Mouse (Mus musculus) liver, postnatal 0 days (tissue): Measurements from ENCODE around the gene Vmn2r108. TPM values are rescaled to one million over a fixed set of nuclear protein-coding genes. Genes with fewer than 3 reads are reported as not detected.
"Not testable (repeated sequence)": the region's sequence is repeated elsewhere in the genome, so short reads cannot be mapped to it uniquely, and the experiment has no call there.

Source experiments
- ATAC-seq: fragments of 200-750 bp; cut with Nextera tagmentation; 2 replicates; pipeline ENCODE4 v1.8.0; 2017; ENCODE audit warnings: mild to moderate bottlenecking, moderate library complexity
- DNase-seq: peaks from one replicate; pipeline ENCODE4 v3.0.0-alpha.2; 2016
- H3K27ac ChIP-seq: fragments of 300-500 bp; sonication (generic); 2 replicates; pipeline ENCODE4 v1.5.1; 2014; ENCODE audit warnings: antibody characterized with exemption, moderate library complexity, mild to moderate bottlenecking, low read depth
- H3K27me3 ChIP-seq: fragments of 300-500 bp; sonication (generic); 2 replicates; pipeline ENCODE4 v1.6.1; 2014; ENCODE audit warnings: low read length, control low read depth, mixed read lengths; ENCODE audit not compliant: insufficient read depth
- H3K36me3 ChIP-seq: fragments of 300-500 bp; sonication (generic); replicated peaks from 2 replicates; pipeline ENCODE4 v1.6.1; 2014; ENCODE audit warnings: mild to moderate bottlenecking, control low read depth, low read length, moderate library complexity, mixed read lengths; ENCODE audit not compliant: insufficient read depth
- H3K4me1 ChIP-seq: fragments of 300-500 bp; sonication (generic); 2 replicates; pipeline ENCODE4 v1.6.1; 2014; ENCODE audit warnings: antibody characterized with exemption, mild to moderate bottlenecking, control low read depth; ENCODE audit not compliant: insufficient read depth
- H3K4me2 ChIP-seq: fragments of 300-500 bp; sonication (generic); 2 replicates; pipeline ENCODE4 v1.6.1; 2014; ENCODE audit warnings: low read depth, mild to moderate bottlenecking, low read length, moderate library complexity, mixed read lengths
- H3K4me3 ChIP-seq: fragments of 300-500 bp; sonication (generic); 2 replicates; pipeline ENCODE4 v1.5.1; 2014; ENCODE audit warnings: low read depth, low read length
- H3K9ac ChIP-seq: fragments of 300-500 bp; sonication (generic); replicated peaks from 2 replicates; pipeline ENCODE4 v1.6.1; 2014; ENCODE audit warnings: mild to moderate bottlenecking, moderate library complexity
- H3K9me3 ChIP-seq: fragments of 300-500 bp; sonication (generic); 2 replicates; pipeline ENCODE4 v1.6.1; 2016; ENCODE audit warnings: mild to moderate bottlenecking, control low read depth, low read length, mixed read lengths
- CTCF ChIP-seq: sonication (generic); IDR thresholded peaks from 2 replicates; pipeline ENCODE4 v1.5.1; 2016; ENCODE audit warnings: antibody characterized with exemption, low read depth
- EP300 ChIP-seq: IDR thresholded peaks from 2 replicates; pipeline ENCODE4 v1.6.1; 2016; ENCODE audit warnings: antibody characterized with exemption, low read depth, mild to moderate bottlenecking
- WGBS: fragments of 180-500 bp; shearing (Covaris S2); extraction: QIAGEN DNeasy Blood & Tissue Kit; methylation state at CpG from one replicate; pipeline ENCODE4 v1.1.7; 2014; ENCODE audit not compliant: insufficient replicate concordance; 5-methylcytosine and 5-hydroxymethylcytosine counted together
- polyA plus RNA-seq: library from polyadenylated mRNA; unstranded; fragments of >200 nt; fragmentation: Nextera tagmentation; extraction: Ambion mirVana; gene quantifications from 2 replicates; pipeline ENCODE4 v1.2.1, GENCODE M21; 2015

Vmn2r108 gene
- polyA plus RNA-seq: not detected in 2 replicates

DNA sequence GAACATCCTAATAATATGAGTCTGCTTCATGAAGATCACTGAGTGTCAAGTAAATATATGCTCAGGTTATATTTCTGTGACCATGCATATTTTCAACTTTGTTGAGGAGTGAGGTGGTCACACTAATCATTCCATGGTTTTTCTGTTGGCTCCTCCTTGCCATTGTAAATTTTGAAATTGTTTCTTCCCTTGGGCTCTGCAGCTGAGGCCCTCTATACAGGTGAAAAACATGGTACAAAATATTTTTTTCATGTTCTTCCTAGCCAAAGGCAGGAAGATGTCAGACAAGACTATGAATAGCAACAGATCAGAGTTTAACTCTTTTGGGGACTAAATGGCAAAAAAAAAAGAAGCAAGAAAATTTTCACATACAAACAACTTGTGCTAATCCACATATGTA is at the start of gene Vmn2r108:
Vmn2r108 (minus strand) TSS at position 101 of the 400 bp plus-strand sequence.
- ATAC-seq (no peak), DNase-seq (no peak)
- no peak for TF ChIP-seq EP300
- no peak for TF ChIP-seq CTCF
- Histone ChIP-seq H3K9me3 (no peaks in the 10 kb centered on the region), H3K4me3 (no peak within 1 kb of the TSS), H3K27me3 (no peaks in the 10 kb centered on the region), H3K4me1 (no peaks in the 10 kb centered on the region), H3K9ac (no peak within 1 kb of the TSS), H3K36me3 (no peaks in the 10 kb centered on the region), H3K4me2 (no peak within 1 kb of the TSS), H3K27ac (no peak within 1 kb of the TSS)

DNA sequence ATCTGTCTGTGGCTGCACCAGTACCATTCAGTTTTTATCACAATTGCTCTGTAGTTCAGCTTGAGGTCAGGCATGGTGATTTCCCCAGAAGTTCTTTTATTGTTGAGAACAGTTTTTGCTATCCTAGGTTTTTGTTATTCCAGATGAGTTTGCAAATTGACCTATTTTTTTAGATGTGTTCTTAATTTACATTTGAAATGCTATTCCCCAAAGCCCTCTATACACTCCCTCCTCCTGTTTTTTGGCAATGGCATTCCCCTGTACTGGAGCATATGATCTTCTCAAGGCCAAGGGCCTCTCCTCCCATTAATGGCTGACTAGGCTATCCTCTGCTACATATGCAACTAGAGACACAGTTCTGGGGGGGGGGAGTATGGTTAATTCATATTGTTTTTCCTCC is 27.1 kb upstream of the Vmn2r108 start:
- H3K9me3 ChIP-seq, ATAC-seq, H3K27me3 ChIP-seq, H3K4me2 ChIP-seq, H3K27ac ChIP-seq, H3K4me3 ChIP-seq, H3K4me1 ChIP-seq, DNase-seq, H3K36me3 ChIP-seq, H3K9ac ChIP-seq: not testable (repeated sequence)

DNA sequence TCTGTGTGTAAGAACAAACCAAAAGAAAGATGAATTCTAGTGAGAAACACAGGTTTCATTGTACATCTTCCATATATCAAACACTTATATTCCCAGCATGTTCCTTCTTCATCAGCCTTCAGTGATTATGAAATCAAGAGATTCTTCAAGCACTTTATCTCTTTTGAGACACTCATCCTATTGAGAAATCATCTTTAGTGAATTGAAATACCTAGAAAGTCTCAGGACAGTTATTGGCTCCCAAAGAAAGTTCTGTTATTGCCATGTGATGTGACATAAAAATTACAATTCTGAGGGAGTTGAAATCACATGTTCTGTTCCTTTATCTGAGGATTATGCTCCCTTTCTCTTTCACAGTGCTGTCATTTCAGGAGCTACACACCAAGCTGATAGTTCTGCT is 16.7 kb upstream of the Vmn2r108 start, which contains the start of gene Vmn1r225:
Vmn1r225 (plus strand) TSS at position 301 of the 400 bp plus-strand sequence.
- no peaks in the 10 kb centered on the region for H3K27me3 ChIP-seq
- no peak for TF ChIP-seq CTCF
- no peak for TF ChIP-seq EP300
- no peak within 1 kb of the TSS for H3K4me3 ChIP-seq
- H3K9me3 ChIP-seq: no peaks in the 10 kb centered on the region; the same call in 1 of the 2 replicates
- ATAC-seq (no peak), DNase-seq (no peak)
- no peaks in the 10 kb centered on the region for H3K4me1 ChIP-seq
- H3K27ac ChIP-seq: no peak within 1 kb of the TSS
- no peak within 1 kb of the TSS for H3K9ac ChIP-seq
- H3K36me3 ChIP-seq: no peaks in the 10 kb centered on the region
- H3K4me2 ChIP-seq: no peak within 1 kb of the TSS

DNA sequence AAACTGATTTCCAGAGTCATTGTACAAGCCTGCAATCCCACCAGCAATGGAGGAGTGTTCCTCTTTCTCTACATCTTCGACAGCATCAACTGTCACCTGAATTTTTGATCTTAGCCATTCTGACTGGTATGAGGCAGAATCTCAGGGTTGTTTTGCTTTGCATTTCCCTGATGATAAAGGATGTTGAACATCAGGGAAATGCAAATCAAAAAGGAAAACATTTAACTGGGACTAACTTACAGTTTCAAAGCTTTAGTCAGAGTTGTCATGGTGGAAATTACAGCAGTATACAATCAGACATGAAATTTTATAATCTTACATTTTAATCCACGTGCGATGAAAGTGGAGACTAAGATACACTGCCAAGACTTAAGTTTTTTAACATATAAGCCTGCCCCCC is 7.8 kb downstream of the Vmn2r108 start:
- H3K27ac ChIP-seq: no peak overlapping the region
- H3K9ac ChIP-seq: no peak overlapping the region
- no peak overlapping the region for H3K4me3 ChIP-seq
- ATAC-seq (no peak), DNase-seq (no peak)
- TF ChIP-seq CTCF (no peak), EP300 (no peak)
- WGBS: 67% methylated on average over 3 of the region's 3 CpGs
- no peak overlapping the region for H3K4me2 ChIP-seq
- H3K4me1 ChIP-seq: no peaks in the 10 kb centered on the region
- no peaks in the 10 kb centered on the region for H3K9me3 ChIP-seq
- H3K27me3 ChIP-seq: no peaks in the 10 kb centered on the region
- H3K36me3 ChIP-seq: no peaks in the 10 kb centered on the region

DNA sequence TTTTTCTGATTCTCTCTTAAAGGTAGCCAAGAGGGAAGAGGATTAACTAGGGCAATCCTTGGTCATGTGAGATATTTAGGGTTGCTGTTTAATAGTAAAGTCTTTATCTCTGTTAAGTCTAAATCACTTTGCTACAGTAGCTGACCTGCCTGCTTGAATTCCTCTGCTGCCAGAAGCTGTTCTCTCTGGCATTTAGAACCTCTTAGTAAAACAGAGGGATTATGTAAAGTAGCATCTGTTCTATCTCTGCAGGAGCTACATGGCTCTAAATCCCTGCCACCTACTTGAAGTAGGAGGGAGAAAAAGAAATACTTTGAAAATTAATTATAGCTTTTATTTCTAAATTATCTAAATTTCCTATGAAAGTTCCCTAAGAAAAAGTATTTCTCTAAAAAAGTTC is 41.9 kb downstream of the Vmn2r108 start:
- Histone ChIP-seq H3K4me2 (no peak overlapping the region), H3K4me1 (no peaks in the 10 kb centered on the region), H3K27me3 (no peaks in the 10 kb centered on the region), H3K27ac (no peak overlapping the region), H3K4me3 (no peak overlapping the region), H3K9me3 (no peaks in the 10 kb centered on the region), H3K36me3 (no peaks in the 10 kb centered on the region), H3K9ac (no peak overlapping the region)
- TF ChIP-seq CTCF: no peak
- TF ChIP-seq EP300: no peak
- no peak for DNase-seq
- ATAC-seq: no peak

DNA sequence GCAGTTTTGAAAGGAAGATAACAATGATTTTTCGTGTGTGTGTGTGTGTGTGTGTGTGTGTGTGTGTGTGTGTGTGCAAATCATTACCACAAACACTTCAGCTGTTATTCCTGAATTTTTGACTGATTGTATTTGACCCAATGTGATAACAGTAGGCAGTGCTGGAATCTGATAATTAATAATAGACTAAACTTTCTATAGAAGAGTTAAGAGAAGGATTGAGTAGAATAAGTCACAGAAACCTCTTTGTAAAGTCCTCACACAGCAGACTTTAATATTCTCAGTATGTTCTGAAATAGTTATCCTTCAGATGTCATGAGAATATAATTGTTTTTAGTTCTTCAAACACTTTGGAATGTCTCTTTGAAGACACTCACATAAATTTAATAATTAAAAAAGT is 67.3 kb downstream of the Vmn2r108 start, which contains the start of gene Vmn1r224:
Vmn1r224 (plus strand) TSS at position 301 of the 400 bp plus-strand sequence.
- no peak for TF ChIP-seq CTCF
- TF ChIP-seq EP300: no peak
- 19% methylated on average over 1 of the region's 1 CpGs for WGBS

More for the DNA sequence above, 67.3 kb downstream of the Vmn2r108 start, which contains the start of gene Vmn1r224:
- no peak for ATAC-seq
- no peak within 1 kb of the TSS for H3K4me2 ChIP-seq
- no peaks in the 10 kb centered on the region for H3K36me3 ChIP-seq
- H3K9me3 ChIP-seq: no peaks in the 10 kb centered on the region; the same call in 1 of the 2 replicates
- no peak for DNase-seq
- no peak within 1 kb of the TSS for H3K4me3 ChIP-seq
- H3K9ac ChIP-seq: no peak within 1 kb of the TSS
- H3K27ac ChIP-seq: no peak within 1 kb of the TSS
- H3K27me3 ChIP-seq: no peaks in the 10 kb centered on the region
- no peaks in the 10 kb centered on the region for H3K4me1 ChIP-seq

Other genes with a start within 250 kb of the Vmn2r108 start
- not detected in 2 replicates for gene Vmn2r105, start 246.3 kb downstream of the Vmn2r108 start, polyA plus RNA-seq
- gene Vmn2r106, start 195.8 kb downstream of the Vmn2r108 start, polyA plus RNA-seq: not detected in 2 replicates
- gene Vmn2r107, start 136.1 kb downstream of the Vmn2r108 start, polyA plus RNA-seq: not detected in 2 replicates
- not detected in 2 replicates for gene Vmn1r224, start 67.2 kb downstream of the Vmn2r108 start, polyA plus RNA-seq
- gene Vmn1r225, start 16.8 kb upstream of the Vmn2r108 start, polyA plus RNA-seq: not detected in 2 replicates
- gene Vmn2r109, start 83.4 kb upstream of the Vmn2r108 start, polyA plus RNA-seq: not detected in 2 replicates
- gene Vmn2r110, start 115.1 kb upstream of the Vmn2r108 start, polyA plus RNA-seq: not detected in 2 replicates
- not detected in 2 replicates for gene Fpr-rs3, start 143.5 kb upstream of the Vmn2r108 start, polyA plus RNA-seq
- gene Vmn1r226, start 201.5 kb upstream of the Vmn2r108 start, polyA plus RNA-seq: not detected in 2 replicates
- not detected in 2 replicates for gene Vmn1r227, start 248.5 kb upstream of the Vmn2r108 start, polyA plus RNA-seq